Mouse (Mus musculus) liver, embryonic 11.5 days (tissue): ENCODE measurements around the gene Aebp2. TPM values are rescaled to one million over a fixed set of nuclear protein-coding genes. Genes with fewer than 3 reads are reported as not detected.

Experiments
- ATAC-seq: fragments of 200-750 bp; cut with Nextera tagmentation; replicated peaks from 2 replicates; pipeline ENCODE4 v1.8.0; 2017; ENCODE audit warnings: moderate number of reproducible peaks, mild to moderate bottlenecking, moderate TSS enrichment, moderate library complexity; ENCODE audit not compliant: low FRiP score
- DNase-seq: peaks from one replicate; pipeline ENCODE4 v3.0.0-alpha.2; 2017; ENCODE audit warnings: low spot score
- H3K27ac ChIP-seq: fragments of 300-500 bp; sonication (generic); 2 replicates; pipeline ENCODE4 v1.5.1; 2014; ENCODE audit warnings: mild to moderate bottlenecking, low read depth, low read length, control low read depth
- H3K27me3 ChIP-seq: fragments of 300-500 bp; sonication (generic); replicated peaks from 2 replicates; pipeline ENCODE4 v1.6.1; 2014; ENCODE audit warnings: low read length, mixed read lengths; ENCODE audit not compliant: control insufficient read depth, insufficient read depth
- H3K36me3 ChIP-seq: fragments of 300-500 bp; sonication (generic); 2 replicates; pipeline ENCODE4 v1.6.1; 2014; ENCODE audit warnings: mild to moderate bottlenecking, low read length, moderate library complexity, mixed read lengths; ENCODE audit not compliant: control insufficient read depth, insufficient read depth
- H3K4me1 ChIP-seq: fragments of 300-500 bp; sonication (generic); replicated peaks from 2 replicates; pipeline ENCODE4 v1.6.1; 2014; ENCODE audit warnings: low read length, mixed read lengths; ENCODE audit not compliant: control insufficient read depth, insufficient read depth
- H3K4me2 ChIP-seq: fragments of 300-500 bp; sonication (generic); 2 replicates; pipeline ENCODE4 v1.6.1; 2014; ENCODE audit warnings: mild to moderate bottlenecking, control low read depth, moderate library complexity
- H3K4me3 ChIP-seq: fragments of 300-500 bp; sonication (generic); 2 replicates; pipeline ENCODE4 v1.5.1; 2014; ENCODE audit warnings: low read depth, low read length, control low read depth
- H3K9ac ChIP-seq: fragments of 300-500 bp; sonication (generic); 2 replicates; pipeline ENCODE4 v1.6.1; 2014; ENCODE audit warnings: low read depth, low read length, control low read depth
- H3K9me3 ChIP-seq: fragments of 300-500 bp; sonication (generic); 2 replicates; pipeline ENCODE4 v1.6.1; 2016; ENCODE audit warnings: low read length, inconsistent platforms, mixed read lengths; ENCODE audit not compliant: control insufficient read depth
- WGBS: fragments of 180-500 bp; shearing (Covaris S2); extraction: QIAGEN DNeasy Blood & Tissue Kit; methylation state at CpG from one replicate; pipeline ENCODE4 v1.1.7; 2014; 5-methylcytosine and 5-hydroxymethylcytosine counted together
- polyA plus RNA-seq: library from polyadenylated mRNA; unstranded; fragments of >200 nt; fragmentation: Nextera tagmentation; extraction: Ambion mirVana; gene quantifications from 2 replicates; pipeline ENCODE4 v1.2.1, GENCODE M21; 2014

The Aebp2 gene
- polyA plus RNA-seq, 1 experiment from 2014 or later = 10.5 TPM

GRCm38 (mm10) chr6:140666486-140667240 lies 44.2 kb downstream of the Aebp2 start:
- no peak overlapping the region for H3K9ac ChIP-seq
- 0 out of 2 replicates have a peak, but pooled peaks cover 3% of the 10 kb centered on the region for H3K9me3 ChIP-seq
- H3K36me3 ChIP-seq = no peaks in the 10 kb centered on the region; the same call in 1 of the 2 replicates
- H3K27ac ChIP-seq = no peak overlapping the region
- no peak overlapping the region for H3K4me3 ChIP-seq
- no peak overlapping the region for H3K4me2 ChIP-seq
- ATAC-seq (no peak), DNase-seq (no peak)
- WGBS = 57% methylated on average over 18 of the region's 18 CpGs
- no peaks in the 10 kb centered on the region for H3K4me1 ChIP-seq
- H3K27me3 ChIP-seq = no peaks in the 10 kb centered on the region

- Histone ChIP-seq H3K4me1 (no peaks in the 10 kb centered on the region), H3K4me3 (no peak overlapping the region), H3K27me3 (no peaks in the 10 kb centered on the region), H3K9ac (no peak overlapping the region), H3K9me3 (0 out of 2 replicates have a peak, but pooled peaks cover 3% of the 10 kb centered on the region), H3K4me2 (no peak overlapping the region), H3K27ac (no peak overlapping the region), H3K36me3 (no peaks in the 10 kb centered on the region; the same call in 1 of the 2 replicates)
- DNase-seq (no peak), ATAC-seq (no peak)
- 79% methylated on average over 8 of the region's 8 CpGs for WGBS
Measured at GRCm38 (mm10) chr6:140667289-140667906, 44.9 kb downstream of the Aebp2 start.

- H3K4me3 ChIP-seq = no peak overlapping the region
- WGBS = 67% methylated on average over 3 of the region's 3 CpGs
- H3K36me3 ChIP-seq = no peaks in the 10 kb centered on the region; the same call in 1 of the 2 replicates
- ATAC-seq (no peak), DNase-seq (no peak)
- no peaks in the 10 kb centered on the region for H3K4me1 ChIP-seq
- no peak overlapping the region for H3K27ac ChIP-seq
- H3K9ac ChIP-seq = no peak overlapping the region
- 0 out of 2 replicates have a peak, but pooled peaks cover 3% of the 10 kb centered on the region for H3K9me3 ChIP-seq
- no peak overlapping the region for H3K4me2 ChIP-seq
- no peaks in the 10 kb centered on the region for H3K27me3 ChIP-seq
Measured at GRCm38 (mm10) chr6:140674414-140674813, 52.0 kb downstream of the Aebp2 start.

DNA sequence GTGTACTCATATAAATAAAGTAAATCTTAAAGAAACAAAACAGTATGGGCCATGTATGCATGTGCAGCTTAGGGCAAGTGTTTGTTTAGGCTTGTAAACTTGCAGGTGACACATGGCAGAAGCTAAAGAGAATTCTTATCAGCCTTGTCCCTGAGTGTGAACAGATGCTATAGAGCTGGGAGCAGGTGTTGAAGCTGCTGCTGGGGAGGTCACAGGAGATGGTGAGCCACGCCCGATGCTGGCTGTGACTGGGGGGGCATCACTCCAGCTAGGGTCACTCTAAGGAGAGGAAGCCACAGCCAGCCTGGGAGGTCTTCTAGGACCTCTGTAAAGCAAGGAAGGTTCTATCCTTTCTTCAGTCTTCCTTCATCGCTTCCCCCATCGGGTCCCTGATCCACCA lies 53.6 kb downstream of the Aebp2 start:
- Histone ChIP-seq H3K27me3 (no peaks in the 10 kb centered on the region), H3K9me3 (no peaks in the 10 kb centered on the region), H3K36me3 (no peaks in the 10 kb centered on the region), H3K4me1 (no peaks in the 10 kb centered on the region), H3K9ac (no peak overlapping the region), H3K4me3 (no peak overlapping the region), H3K27ac (no peak overlapping the region), H3K4me2 (no peak overlapping the region)
- WGBS = 86% methylated on average over 4 of the region's 4 CpGs
- no peak for ATAC-seq
- DNase-seq = no peak

DNA sequence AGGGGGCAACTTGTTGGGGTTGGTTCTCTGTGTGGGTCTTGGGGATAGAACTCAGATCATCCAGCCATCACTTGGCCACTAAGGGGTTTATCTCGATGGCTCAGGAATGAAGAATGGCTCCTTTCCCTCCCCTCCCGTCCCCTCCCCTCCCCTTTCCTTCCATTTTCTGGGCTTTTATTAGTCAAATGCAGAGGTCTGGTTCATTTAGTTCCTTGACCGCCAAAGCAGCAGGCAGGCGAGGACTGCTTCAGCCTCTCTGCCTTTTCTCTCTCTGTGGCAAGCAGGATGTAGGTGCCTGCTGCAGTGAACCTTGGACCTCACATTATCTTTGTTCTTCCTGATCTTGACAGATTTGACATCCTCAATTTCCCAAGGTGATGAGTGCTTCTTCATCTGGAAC lies 54.6 kb downstream of the Aebp2 start:
- Histone ChIP-seq H3K36me3 (no peaks in the 10 kb centered on the region), H3K9ac (no peak overlapping the region), H3K4me3 (no peak overlapping the region), H3K27ac (no peak overlapping the region), H3K4me1 (no peaks in the 10 kb centered on the region), H3K9me3 (no peaks in the 10 kb centered on the region), H3K27me3 (no peaks in the 10 kb centered on the region), H3K4me2 (no peak overlapping the region)
- ATAC-seq (no peak), DNase-seq (no peak)
- WGBS = 50% methylated on average over 4 of the region's 4 CpGs

DNA sequence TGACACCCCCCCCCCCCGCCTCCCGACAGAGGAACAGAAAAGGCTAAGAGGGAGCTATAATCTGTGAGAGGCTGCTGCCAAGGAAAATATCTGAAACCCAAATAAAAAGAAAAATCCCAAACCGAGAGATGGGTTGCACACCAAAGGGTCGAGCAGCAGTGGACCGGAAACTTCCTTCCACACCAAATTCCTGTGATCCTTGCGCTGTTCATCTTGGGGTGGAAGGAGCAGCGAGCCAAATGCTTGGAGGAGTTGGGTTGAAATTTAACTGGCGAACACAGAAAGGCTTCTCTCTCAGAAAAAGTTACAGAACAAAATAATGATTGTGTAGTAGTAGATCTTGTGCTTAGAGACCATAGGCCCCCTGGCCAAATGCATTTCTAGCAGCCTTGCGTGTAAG lies 55.5 kb downstream of the Aebp2 start:
- ATAC-seq = no peak
- Histone ChIP-seq H3K36me3 (no peaks in the 10 kb centered on the region), H3K4me3 (no peak overlapping the region), H3K4me1 (peaks cover 3% of the 10 kb centered on the region; the same call in 1 of the 2 replicates), H3K4me2 (no peak overlapping the region), H3K9ac (no peak overlapping the region), H3K27ac (no peak overlapping the region), H3K27me3 (no peaks in the 10 kb centered on the region), H3K9me3 (no peaks in the 10 kb centered on the region)
- no peak for DNase-seq
- WGBS = 78% methylated on average over 9 of the region's 9 CpGs

DNA sequence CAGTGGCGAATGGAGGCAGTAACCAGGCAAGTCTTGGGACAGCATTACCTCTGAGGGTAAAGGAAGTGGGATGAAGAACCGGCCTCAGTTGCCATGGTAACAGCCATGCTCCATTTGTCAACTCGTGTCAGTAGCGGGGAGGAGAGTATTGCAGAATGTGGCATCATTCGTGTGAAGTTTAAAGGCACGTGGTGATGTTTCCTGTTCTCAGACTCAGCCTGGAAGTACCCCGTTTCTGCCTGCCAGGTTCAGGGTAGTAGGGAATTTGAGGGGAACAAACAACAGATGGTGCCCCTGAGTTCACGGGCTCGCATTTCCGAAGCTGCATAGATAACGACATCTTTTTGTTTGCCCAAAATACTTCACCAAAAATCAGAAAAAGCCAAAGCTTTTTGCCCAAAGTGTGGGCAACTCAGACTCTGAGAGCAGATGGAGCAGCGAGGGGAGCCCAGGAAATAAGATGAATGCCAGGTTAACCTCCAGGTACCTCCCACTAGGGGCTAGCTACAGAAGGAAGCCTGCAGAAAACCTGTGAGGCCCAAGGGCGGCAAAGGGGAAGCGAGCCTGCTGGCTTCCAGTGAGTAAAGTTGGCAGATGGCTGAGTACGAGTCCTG lies 56.3 kb downstream of the Aebp2 start:
- ATAC-seq = no peak
- WGBS = 24% methylated on average over 15 of the region's 15 CpGs
- no peak overlapping the region for H3K9ac ChIP-seq
- H3K4me2 ChIP-seq = no peak overlapping the region
- H3K27ac ChIP-seq = no peak overlapping the region
- no peak overlapping the region for H3K4me3 ChIP-seq
- no peak for DNase-seq
- H3K36me3 ChIP-seq = no peaks in the 10 kb centered on the region
- H3K4me1 ChIP-seq = peaks cover 4% of the 10 kb centered on the region; the same call in 1 of the 2 replicates
- no peaks in the 10 kb centered on the region for H3K9me3 ChIP-seq
- H3K27me3 ChIP-seq = no peaks in the 10 kb centered on the region

- H3K4me1 ChIP-seq = peaks cover 4% of the 10 kb centered on the region; the same call in 1 of the 2 replicates
- 55% methylated on average over 7 of the region's 7 CpGs for WGBS
- no peak overlapping the region for H3K4me3 ChIP-seq
- no peak for ATAC-seq
- no peaks in the 10 kb centered on the region for H3K9me3 ChIP-seq
- no peak overlapping the region for H3K27ac ChIP-seq
- no peak overlapping the region for H3K4me2 ChIP-seq
- H3K36me3 ChIP-seq = no peaks in the 10 kb centered on the region
- no peaks in the 10 kb centered on the region for H3K27me3 ChIP-seq
- no peak for DNase-seq
- H3K9ac ChIP-seq = no peak overlapping the region
Measured at GRCm38 (mm10) chr6:140680713-140681112, 58.2 kb downstream of the Aebp2 start.
